ENCODE assay signal across 39 mouse cellular contexts in the genomic region with DNA sequence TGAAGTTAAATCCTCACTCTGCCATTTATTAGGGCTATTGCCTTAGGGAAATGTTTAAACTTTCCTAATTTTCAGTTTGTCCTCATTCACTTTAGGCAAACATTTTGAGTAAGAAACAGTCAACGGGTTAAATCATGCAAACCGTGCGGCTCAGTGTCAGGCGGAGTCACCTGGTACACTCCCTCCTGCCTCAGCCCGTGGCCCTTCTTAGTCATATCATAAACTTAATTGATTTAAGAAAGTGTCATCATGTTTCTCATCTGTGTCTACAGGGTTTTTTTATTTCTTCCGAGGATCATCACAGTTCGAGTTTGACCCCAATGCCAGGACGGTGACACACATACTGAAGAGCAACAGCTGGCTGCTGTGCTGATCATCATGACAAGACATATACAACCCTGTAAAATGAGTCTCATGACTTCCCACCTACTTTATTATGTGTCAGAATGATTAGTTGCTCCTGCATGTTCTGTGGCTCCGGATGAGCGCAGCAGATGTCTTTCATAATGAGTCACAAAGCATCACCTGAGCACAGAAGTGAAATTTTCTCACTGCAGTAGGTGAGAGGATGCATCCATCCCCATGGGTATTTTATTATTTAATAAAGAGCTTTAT. TPM values are rescaled to one million over a fixed set of nuclear protein-coding genes. Genes with fewer than 3 reads are reported as not detected.
A peak's percentile ranks its signal among the peaks of the same experiment; 100 is the strongest.
DNase-seq lines count a peak whose midpoint lies in the region; ATAC-seq and TF ChIP-seq lines count a peak whose summit lies in the region.
"Had no signal": no experiment of that assay in that cellular context is flagged by ENCODE, and none has a peak within 500 bp of the region (broad histone marks: within the 10 kb centered on the region; RNA-seq: fewer than 3 reads in every experiment).

No protein-coding gene starts in this region.

- WGBS in hindbrain, postnatal 0 days: 88% methylated on average over 10 of the region's 10 CpGs
- 91% methylated on average over 10 of the region's 10 CpGs for WGBS in hindbrain, embryonic 14.5 days
- 94% methylated on average over 10 of the region's 10 CpGs for WGBS in forebrain, embryonic 13.5 days

- H3K27ac ChIP-seq in hindbrain, postnatal 0 days: no peak overlapping the region
- no peak overlapping the region for H3K27ac ChIP-seq in hindbrain, embryonic 14.5 days
- no peak overlapping the region for H3K27ac ChIP-seq in forebrain, embryonic 13.5 days
- H3K27ac ChIP-seq: embryonic facial prominence, embryonic 13.5 days; forebrain, embryonic 10.5 days; heart, embryonic 13.5 days; hindbrain, embryonic 10.5 days; layer of hippocampus, adult 2 months; left cerebral cortex, adult 2 months; limb, embryonic 12.5 days; liver, embryonic 15.5 days; lung, embryonic 15.5 days; midbrain, embryonic 10.5 days; neural tube, embryonic 12.5 days; stomach, postnatal 0 days had no signal

- no peaks in the 10 kb centered on the region for H3K4me1 ChIP-seq in hindbrain, postnatal 0 days (ENCODE audit: insufficient read depth, low read length)
- H3K4me1 ChIP-seq in hindbrain, embryonic 14.5 days (replicated peaks; ENCODE audit: control insufficient read depth, insufficient read depth, low read length): no peaks in the 10 kb centered on the region
- no peaks in the 10 kb centered on the region for H3K4me1 ChIP-seq in forebrain, embryonic 13.5 days
- H3K4me1 ChIP-seq: embryonic facial prominence, embryonic 13.5 days; forebrain, embryonic 10.5 days; heart, embryonic 13.5 days; hindbrain, embryonic 10.5 days; limb, embryonic 12.5 days; liver, embryonic 15.5 days; lung, embryonic 15.5 days; midbrain, embryonic 10.5 days; neural tube, embryonic 12.5 days had no signal

- H3K27me3 ChIP-seq in hindbrain, postnatal 0 days (ENCODE audit: insufficient read depth, low read length): no peaks in the 10 kb centered on the region
- no peaks in the 10 kb centered on the region for H3K27me3 ChIP-seq in hindbrain, embryonic 14.5 days (ENCODE audit: control insufficient read depth, insufficient read depth, low read length)
- H3K27me3 ChIP-seq in splenic B cell, adult 2 months (ENCODE audit: control insufficient read depth, insufficient read depth, low read length, poor library complexity, severe bottlenecking): no peaks in the 10 kb centered on the region
- H3K27me3 ChIP-seq in forebrain, embryonic 13.5 days: no peaks in the 10 kb centered on the region
- H3K27me3 ChIP-seq: embryonic facial prominence, embryonic 13.5 days; heart, embryonic 13.5 days; limb, embryonic 12.5 days; liver, embryonic 15.5 days; lung, embryonic 15.5 days; neural tube, embryonic 12.5 days had no signal

- no peak for DNase-seq in hindbrain, postnatal 0 days (ENCODE audit: low spot score)
- no peak for DNase-seq in hindbrain, embryonic 14.5 days (ENCODE audit: low spot score)
- peak; percentile 82 for DNase-seq in CD4-positive helper T cell, adult 2 months (ENCODE audit: low read depth, low spot score)
- DNase-seq in splenic B cell, adult 2 months (ENCODE audit: low read depth, low spot score): peak; percentile 3
- DNase-seq in embryo, embryonic 10 days (ENCODE audit: low spot score): no peak
- DNase-seq: adrenal gland, postnatal 25 days; cerebellum, adult 2 months; cerebellum, postnatal 14 days; forebrain, postnatal 0 days; gastrocnemius, postnatal 10 days; heart, postnatal 10 days; kidney, adult 18-20 months; kidney, postnatal 10 days; right cerebral cortex, adult 18-20 months; spleen, adult 18-20 months; thymus, adult 18-20 months; thymus, postnatal 25 days had no signal

- H3K4me3 ChIP-seq in hindbrain, postnatal 0 days (ENCODE audit: low read length): no peak overlapping the region
- H3K4me3 ChIP-seq in hindbrain, embryonic 14.5 days (replicated peaks; ENCODE audit: low read length): no peak overlapping the region
- H3K4me3 ChIP-seq in forebrain, embryonic 13.5 days: no peak overlapping the region
- H3K4me3 ChIP-seq: embryonic facial prominence, embryonic 13.5 days; forebrain, embryonic 10.5 days; heart, embryonic 13.5 days; hindbrain, embryonic 10.5 days; layer of hippocampus, adult 2 months; left cerebral cortex, adult 2 months; limb, embryonic 12.5 days; liver, embryonic 15.5 days; lung, embryonic 15.5 days; midbrain, embryonic 10.5 days; neural tube, embryonic 12.5 days had no signal

- H3K9me3 ChIP-seq in hindbrain, postnatal 0 days (ENCODE audit: low read length): no peaks in the 10 kb centered on the region
- H3K9me3 ChIP-seq in hindbrain, embryonic 14.5 days (ENCODE audit: control insufficient read depth, low read length): no peaks in the 10 kb centered on the region
- no peaks in the 10 kb centered on the region for H3K9me3 ChIP-seq in forebrain, embryonic 13.5 days (replicated peaks)
- H3K9me3 ChIP-seq: embryonic facial prominence, embryonic 13.5 days; forebrain, embryonic 10.5 days; G1E; heart, embryonic 13.5 days; hindbrain, embryonic 10.5 days; limb, embryonic 12.5 days; liver, embryonic 15.5 days; lung, embryonic 15.5 days; midbrain, embryonic 10.5 days; neural tube, embryonic 12.5 days had no signal

- no peaks in the 10 kb centered on the region for H3K36me3 ChIP-seq in hindbrain, postnatal 0 days (ENCODE audit: insufficient read depth, low read length)
- H3K36me3 ChIP-seq in hindbrain, embryonic 14.5 days (replicated peaks; ENCODE audit: control insufficient read depth, insufficient read depth): no peaks in the 10 kb centered on the region
- no peaks in the 10 kb centered on the region for H3K36me3 ChIP-seq in splenic B cell, adult 2 months (ENCODE audit: control insufficient read depth, insufficient read depth, low read length, poor library complexity, severe bottlenecking)
- no peaks in the 10 kb centered on the region for H3K36me3 ChIP-seq in forebrain, embryonic 13.5 days (ENCODE audit: poor library complexity, severe bottlenecking)
- H3K36me3 ChIP-seq: embryonic facial prominence, embryonic 13.5 days; forebrain, embryonic 10.5 days; G1E; heart, embryonic 13.5 days; hindbrain, embryonic 10.5 days; limb, embryonic 12.5 days; liver, embryonic 15.5 days; lung, embryonic 15.5 days; midbrain, embryonic 10.5 days; neural tube, embryonic 12.5 days had no signal

- TF ChIP-seq CTCF in hindbrain, postnatal 0 days (IDR thresholded peaks at IDR 0.05; ENCODE audit: low read depth): no peak

- no peak overlapping the region for H3K4me2 ChIP-seq in hindbrain, postnatal 0 days (ENCODE audit: low read depth, low read length)
- no peak overlapping the region for H3K4me2 ChIP-seq in hindbrain, embryonic 14.5 days (replicated peaks)
- H3K4me2 ChIP-seq in forebrain, embryonic 13.5 days: no peak overlapping the region
- H3K4me2 ChIP-seq: embryonic facial prominence, embryonic 13.5 days; heart, embryonic 13.5 days; limb, embryonic 12.5 days; liver, embryonic 15.5 days; lung, embryonic 15.5 days; neural tube, embryonic 12.5 days had no signal

- H3K9ac ChIP-seq in hindbrain, postnatal 0 days (replicated peaks; ENCODE audit: low read length): no peak overlapping the region
- no peak overlapping the region for H3K9ac ChIP-seq in hindbrain, embryonic 14.5 days
- H3K9ac ChIP-seq in forebrain, embryonic 13.5 days: no peak overlapping the region
- H3K9ac ChIP-seq: embryonic facial prominence, embryonic 13.5 days; forebrain, postnatal 0 days; heart, embryonic 13.5 days; limb, embryonic 12.5 days; liver, embryonic 15.5 days; lung, embryonic 15.5 days; neural tube, embryonic 12.5 days had no signal

- 0 out of 2 replicates have a peak, but pooled peaks have one; percentile 29 for ATAC-seq in hindbrain, postnatal 0 days
- no peak for ATAC-seq in hindbrain, embryonic 14.5 days (ENCODE audit: low FRiP score)
- peak; percentile 89 for ATAC-seq in activated CD4-positive, CD25-positive, alpha-beta regulatory T cell, adult 4 months
- ATAC-seq in forebrain, embryonic 13.5 days: no peak
- ATAC-seq: forebrain, postnatal 0 days; midbrain, embryonic 16.5 days had no signal

RNA-seq across cellular contexts. Expression of a gene that starts 7.6 kb away (rescaled TPM):
- total RNA-seq in hindbrain, postnatal 0 days (2014; rRNA removed): not detected in 2 replicates
- not detected in 2 replicates for polyA plus RNA-seq in hindbrain, postnatal 0 days (2015; fragmentation: Nextera tagmentation; extraction: Ambion mirVana)
- not detected in 2 replicates for polyA plus RNA-seq in hindbrain, embryonic 14.5 days (2014; fragmentation: Nextera tagmentation; extraction: Ambion mirVana)
- not detected for polyA plus RNA-seq in activated CD4-positive, CD25-positive, alpha-beta regulatory T cell, adult 4 months (2017; shearing (Covaris generic))
- not detected in 2 replicates for polyA plus RNA-seq in forebrain, embryonic 13.5 days (2015; fragmentation: Nextera tagmentation; extraction: Ambion mirVana)
- total RNA-seq: adrenal gland, postnatal 25 days; forebrain, postnatal 0 days; gastrocnemius, postnatal 10 days; heart, adult 8-10 months; heart, postnatal 10 days; layer of hippocampus, adult 2 months; layer of hippocampus, postnatal 14 days; left cerebral cortex, adult 2 months; left cerebral cortex, postnatal 25 days; liver, adult 2 months; megakaryocyte progenitor cell, adult 5-6 weeks had no signal
- polyA plus RNA-seq: cerebellum, adult 2 months; embryonic facial prominence, embryonic 13.5 days; forebrain, embryonic 10.5 days; forebrain, postnatal 0 days; G1E; gonadal fat pad, adult 2 months; heart, embryonic 13.5 days; hindbrain, embryonic 10.5 days; limb, embryonic 12.5 days; liver, adult 2 months; liver, embryonic 15.5 days; lung, embryonic 15.5 days; midbrain, embryonic 10.5 days; midbrain, embryonic 16.5 days; neural tube, embryonic 12.5 days; stomach, postnatal 0 days had no signal

RNA-seq across cellular contexts. Expression of a gene that starts 48.5 kb away (rescaled TPM):
- total RNA-seq in hindbrain, postnatal 0 days (2014; rRNA removed): not detected in 2 replicates
- polyA plus RNA-seq in hindbrain, postnatal 0 days (2015; fragmentation: Nextera tagmentation; extraction: Ambion mirVana): 0.15 and 0.19 TPM in 2 replicates
- 0.08 and 0.25 TPM in 2 replicates for polyA plus RNA-seq in hindbrain, embryonic 14.5 days (2014; fragmentation: Nextera tagmentation; extraction: Ambion mirVana)
- under 1 TPM in 1 of 2 experiments, not detected in 1; 0.19 TPM for polyA plus RNA-seq in activated CD4-positive, CD25-positive, alpha-beta regulatory T cell, adult 4 months (2017; shearing (Covaris generic))
- not detected in 2 replicates for polyA plus RNA-seq in forebrain, embryonic 13.5 days (2015; fragmentation: Nextera tagmentation; extraction: Ambion mirVana)
- total RNA-seq: layer of hippocampus, adult 2 months; layer of hippocampus, postnatal 14 days; left cerebral cortex, postnatal 25 days had no signal
- polyA plus RNA-seq: embryonic facial prominence, embryonic 13.5 days; midbrain, embryonic 10.5 days had no signal

Comparison
In these comparisons a context has a peak if more than half of its experiments do, and no peak if none do; other contexts are left out.
1. ATAC-seq: peak in hindbrain, postnatal 0 days (single experiment) and activated CD4-positive, CD25-positive, alpha-beta regulatory T cell, adult 4 months (single experiment); none in hindbrain, embryonic 14.5 days (single experiment) and forebrain, embryonic 13.5 days (single experiment).
2. DNase-seq: peak in CD4-positive helper T cell, adult 2 months (single experiment) and splenic B cell, adult 2 months (single experiment); none in hindbrain, postnatal 0 days (single experiment), hindbrain, embryonic 14.5 days (single experiment) and embryo, embryonic 10 days (single experiment).